Mouse (Mus musculus) embryo, embryonic 11 days (tissue): Measurements from ENCODE around the gene Nudt7.
A peak's percentile ranks its signal among the peaks of the same experiment; 100 is the strongest.

Source experiments
- DNase-seq: peaks from one replicate; pipeline ENCODE4 v3.0.0-alpha.2; 2015

Nudt7 gene

DNA sequence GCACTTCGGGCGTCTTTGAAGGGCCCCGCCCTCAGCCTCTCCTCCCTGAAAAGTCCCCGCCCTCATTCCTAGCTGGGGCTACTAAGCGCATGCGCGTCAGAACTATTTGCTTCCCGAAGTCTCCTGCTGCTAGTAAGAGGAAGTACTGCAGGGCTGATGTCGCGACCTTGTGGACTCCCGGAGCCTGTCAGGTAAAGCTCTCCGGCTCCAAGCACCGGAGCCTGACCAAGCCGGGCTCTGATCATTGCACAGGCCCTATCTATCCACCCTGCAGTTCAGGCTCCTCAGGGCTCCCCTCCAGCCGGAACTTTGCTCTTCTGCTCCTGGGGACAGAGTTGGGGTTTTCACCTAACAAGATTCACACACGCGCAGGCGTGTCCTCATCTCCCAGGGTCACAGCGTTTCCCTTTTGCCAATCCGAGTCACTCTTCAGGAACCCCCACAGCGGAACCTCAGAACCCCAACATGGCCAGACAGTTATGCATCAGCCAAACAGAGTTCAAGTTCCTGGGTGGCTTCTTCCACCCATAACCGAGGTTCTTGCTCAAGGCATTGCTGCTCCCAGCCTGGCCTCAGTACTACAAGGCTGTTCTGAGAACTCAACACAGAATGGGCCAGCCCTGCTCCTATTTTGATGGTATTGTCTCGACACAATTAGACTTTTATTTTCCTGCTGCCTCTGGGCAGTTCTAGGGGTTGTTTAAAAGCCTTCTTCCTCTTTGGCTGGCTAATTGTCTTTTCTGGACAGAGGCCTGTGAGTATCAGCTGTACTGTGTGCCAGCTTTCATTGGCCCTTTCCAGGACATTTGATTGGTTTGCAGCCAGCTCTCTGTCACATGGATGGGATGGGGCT, at the start of gene Nudt7:
Gene Nudt7 (plus strand): TSS at position 48 of the 853 bp plus-strand sequence.
- peak; percentile 96 for DNase-seq

DNA sequence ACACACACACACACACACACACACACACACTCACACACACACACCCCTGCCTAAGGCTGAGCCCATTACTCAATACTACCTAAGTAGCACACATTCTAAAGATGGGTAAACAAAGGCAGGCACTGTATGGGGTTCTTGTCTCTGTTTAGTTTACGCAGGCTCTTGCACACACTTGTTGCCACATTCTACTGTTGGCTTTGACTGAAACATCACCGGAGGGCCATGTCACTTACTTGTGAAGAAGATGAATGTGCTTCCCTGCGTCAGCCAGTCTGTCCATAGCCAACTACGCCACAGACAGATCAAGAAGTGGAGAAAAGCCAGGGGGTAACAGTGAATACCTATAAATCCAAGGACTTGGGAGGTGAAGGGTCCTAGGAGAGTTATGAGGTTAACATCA, 45.4 kb upstream of the Nudt7 start:
- DNase-seq: no peak

- DNase-seq: no peak
These were observed 42.6 kb upstream of the Nudt7 start for GRCm38 (mm10) chr8:114090736-114091135.

DNA sequence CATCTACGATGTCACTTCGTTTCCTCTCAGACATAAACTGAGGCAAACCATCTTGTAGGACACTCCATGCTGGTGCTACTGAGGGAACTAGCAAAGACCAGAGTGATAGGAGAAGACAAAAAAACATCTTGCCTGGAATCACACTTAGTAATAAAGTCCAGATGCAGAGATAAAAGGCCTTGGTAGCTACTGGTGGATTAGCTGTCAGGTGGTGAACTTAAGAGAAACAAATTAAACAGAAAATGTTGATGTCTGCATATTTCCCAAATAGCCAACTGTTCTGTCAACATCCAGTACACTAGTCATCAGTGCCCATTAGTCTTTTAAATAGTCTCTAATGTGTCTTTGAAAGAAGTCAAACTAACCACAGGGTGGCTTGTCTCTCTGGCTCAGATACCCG, 40.0 kb upstream of the Nudt7 start:
- DNase-seq: no peak

DNA sequence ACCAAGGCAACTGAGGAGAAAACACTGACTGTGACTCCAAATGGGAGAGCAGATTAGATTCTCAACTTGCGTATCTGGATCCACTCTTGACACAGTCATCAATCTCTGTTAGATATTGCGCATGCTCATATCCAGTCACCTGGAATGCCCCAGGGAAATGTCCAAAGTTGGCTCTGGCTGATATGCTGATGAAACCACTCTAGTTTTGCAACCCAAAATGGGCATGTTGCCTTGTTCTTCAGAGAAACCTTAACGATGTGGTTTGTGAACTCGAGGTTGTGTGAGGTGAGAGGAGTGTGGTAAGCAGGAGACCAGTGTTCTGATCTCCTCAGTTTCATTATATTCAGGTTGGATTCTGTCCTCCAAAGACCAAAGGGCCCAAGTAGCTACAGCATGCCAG, 38.8 kb upstream of the Nudt7 start:
- no peak for DNase-seq

GRCm38 (mm10) chr8:114100561-114101206, 32.7 kb upstream of the Nudt7 start:
- DNase-seq: peak; percentile 15

GRCm38 (mm10) chr8:114103401-114103800, 30.0 kb upstream of the Nudt7 start:
- DNase-seq: no peak

DNA sequence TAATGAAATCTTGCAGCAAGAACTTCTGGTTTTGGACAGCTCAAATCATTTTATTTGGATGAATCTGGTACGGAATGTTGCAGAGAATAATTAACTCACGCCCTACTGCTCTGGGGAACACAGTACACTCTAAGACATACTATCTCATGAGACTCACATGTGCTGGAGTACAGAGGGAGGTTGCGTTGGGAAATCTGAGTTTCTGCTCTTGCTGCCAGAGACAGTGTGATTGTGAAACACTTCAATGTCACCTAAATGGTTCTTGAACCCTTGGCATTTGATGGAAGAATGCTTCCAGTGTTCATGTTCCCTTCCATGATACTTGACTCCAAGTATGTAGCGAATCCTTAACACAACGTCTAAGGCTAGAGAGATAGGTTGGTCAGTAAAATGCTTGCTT, 27.4 kb upstream of the Nudt7 start:
- no peak for DNase-seq

GRCm38 (mm10) chr8:114109365-114110140, 23.8 kb upstream of the Nudt7 start:
- no peak for DNase-seq

DNA sequence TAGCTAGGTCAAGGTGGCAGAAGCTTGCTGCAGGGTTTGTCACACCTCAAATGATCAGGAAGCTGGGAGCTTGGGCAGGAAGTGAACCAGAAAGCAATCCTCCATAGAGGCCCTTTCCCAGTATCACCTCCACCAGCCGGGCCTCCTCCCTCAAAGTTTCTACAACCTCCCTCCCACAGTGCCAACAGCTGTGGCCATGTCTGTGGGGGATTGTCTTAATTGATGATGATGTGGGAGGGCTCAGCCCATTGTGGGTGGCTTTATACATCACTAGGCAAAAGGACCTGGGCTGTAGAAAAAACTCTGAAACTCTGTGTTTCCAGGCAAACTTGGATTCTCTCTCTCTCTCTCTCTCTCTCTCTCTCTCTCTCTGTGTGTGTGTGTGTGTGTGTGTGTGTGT, 18.3 kb upstream of the Nudt7 start:
- DNase-seq: peak; percentile 11

DNA sequence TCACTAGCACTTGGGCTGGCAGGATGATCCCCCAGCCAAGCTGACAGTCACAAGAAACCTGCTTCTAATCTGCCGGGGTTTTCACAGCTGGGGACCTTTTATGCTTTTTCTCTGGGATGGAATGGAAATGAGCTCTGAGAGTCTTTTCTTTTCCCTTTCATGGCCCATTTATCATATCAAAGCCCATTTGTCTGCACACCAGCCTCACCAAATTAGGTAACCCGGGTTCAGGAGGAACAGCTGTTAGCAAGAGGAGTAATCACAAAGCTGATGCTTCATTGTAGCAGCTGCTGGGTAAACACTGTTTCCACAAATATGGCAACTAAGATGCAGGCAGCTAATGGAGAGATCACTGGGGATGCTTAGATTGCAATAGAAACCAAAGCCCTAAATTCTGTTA, 17.3 kb upstream of the Nudt7 start:
- peak; percentile 66 for DNase-seq

- DNase-seq: no peak
These were observed 15.9 kb upstream of the Nudt7 start for GRCm38 (mm10) chr8:114117439-114117838.

- DNase-seq: no peak
These were observed 11.6 kb upstream of the Nudt7 start for GRCm38 (mm10) chr8:114121781-114122180.

- DNase-seq: no peak
These were observed 9.7 kb upstream of the Nudt7 start for GRCm38 (mm10) chr8:114123611-114124010.

DNA sequence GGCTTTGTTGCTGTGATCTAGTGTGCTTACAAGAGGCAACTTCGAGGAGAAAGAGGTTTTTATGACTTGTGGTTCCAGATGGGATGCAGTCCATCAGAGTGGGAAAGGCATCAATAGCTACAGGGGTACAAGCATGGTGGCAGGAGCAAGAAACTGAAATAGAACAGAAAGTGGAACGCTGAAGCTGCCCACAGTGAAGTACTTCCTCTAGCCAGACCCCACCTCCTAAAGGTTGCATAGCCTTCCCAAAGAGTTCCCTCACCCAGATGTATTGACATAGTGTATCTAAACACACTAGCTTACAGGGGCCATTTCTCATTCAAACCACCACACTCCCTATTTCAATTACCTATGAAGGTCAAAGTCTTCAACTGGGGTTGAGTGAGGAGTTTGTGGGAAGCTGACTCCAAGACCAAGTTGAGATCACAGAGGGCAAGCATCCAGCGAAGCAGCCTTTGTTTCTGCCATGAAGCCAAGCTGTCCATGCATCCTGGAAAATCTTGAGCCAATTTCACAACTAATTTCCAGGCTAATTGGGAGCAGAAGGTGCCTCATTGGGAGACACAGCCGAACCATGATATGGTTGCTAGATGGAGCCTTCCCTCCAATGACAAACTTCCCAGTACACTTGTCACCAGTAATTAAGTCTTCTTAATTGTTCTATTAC, 9.1 kb upstream of the Nudt7 start:
- no peak for DNase-seq

DNA sequence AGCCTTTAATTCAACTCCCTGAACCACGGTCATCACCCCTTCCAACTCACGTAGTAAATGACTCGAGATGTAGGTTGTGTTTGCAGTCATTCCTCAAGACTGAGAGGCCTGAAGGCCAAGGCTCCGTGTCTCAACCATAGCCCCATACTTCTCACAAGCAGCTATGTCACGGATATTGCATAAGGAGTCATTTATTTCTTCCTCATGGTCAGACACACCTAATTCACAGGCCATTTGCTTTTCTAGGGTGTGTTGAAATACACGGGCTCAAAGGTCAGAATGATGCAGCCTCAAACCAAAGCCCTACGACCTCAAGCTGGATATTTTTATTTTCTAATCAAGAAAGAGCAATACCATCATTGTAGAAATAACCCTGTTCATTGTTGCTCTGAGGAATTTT, 2.5 kb upstream of the Nudt7 start:
- DNase-seq: no peak

- no peak for DNase-seq
These were observed 1.9 kb upstream of the Nudt7 start for GRCm38 (mm10) chr8:114131421-114131820.

GRCm38 (mm10) chr8:114133050-114133509, 277 bp upstream of the Nudt7 start:
- DNase-seq: no peak

DNA sequence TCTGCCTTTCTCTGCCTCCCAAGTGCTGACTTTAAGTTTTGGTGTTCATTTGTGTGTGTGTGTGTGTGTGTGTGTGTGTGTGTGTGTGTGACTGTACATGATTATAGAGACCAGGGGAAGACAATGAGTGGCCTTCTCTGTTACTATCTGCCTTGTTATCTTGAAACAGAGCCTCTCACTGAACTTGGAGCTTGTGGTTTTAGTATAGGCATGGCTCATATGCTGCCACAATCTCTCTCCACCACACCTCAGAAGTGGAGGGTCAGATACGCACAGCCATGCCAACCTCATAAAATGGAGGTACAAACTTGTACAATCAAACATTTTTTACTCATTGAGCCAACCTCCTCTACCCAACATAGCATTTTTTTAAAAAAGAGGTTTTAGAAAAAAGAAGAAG, 3.4 kb downstream of the Nudt7 start:
- no peak for DNase-seq

GRCm38 (mm10) chr8:114137181-114137580, 3.8 kb downstream of the Nudt7 start:
- no peak for DNase-seq

DNA sequence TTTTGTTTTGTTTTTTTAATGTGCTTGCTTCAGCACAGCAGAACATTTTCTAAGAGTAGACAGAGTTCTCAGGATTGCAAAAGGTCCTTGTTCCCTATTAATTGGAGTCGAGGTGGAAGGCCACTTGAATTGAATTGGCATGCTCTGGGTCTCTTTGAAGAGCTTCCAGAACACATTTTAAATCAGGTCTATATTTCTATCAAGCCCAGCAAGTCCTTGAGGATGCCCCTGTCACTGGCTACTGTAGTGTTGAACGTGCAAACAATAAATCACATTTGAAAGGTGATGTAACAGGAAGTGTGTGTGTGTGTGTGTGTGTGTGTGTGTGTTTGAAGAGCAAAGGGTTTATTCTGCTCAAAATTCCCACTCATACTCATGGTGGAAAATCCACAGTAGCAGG, 7.1 kb downstream of the Nudt7 start:
- no peak for DNase-seq

DNA sequence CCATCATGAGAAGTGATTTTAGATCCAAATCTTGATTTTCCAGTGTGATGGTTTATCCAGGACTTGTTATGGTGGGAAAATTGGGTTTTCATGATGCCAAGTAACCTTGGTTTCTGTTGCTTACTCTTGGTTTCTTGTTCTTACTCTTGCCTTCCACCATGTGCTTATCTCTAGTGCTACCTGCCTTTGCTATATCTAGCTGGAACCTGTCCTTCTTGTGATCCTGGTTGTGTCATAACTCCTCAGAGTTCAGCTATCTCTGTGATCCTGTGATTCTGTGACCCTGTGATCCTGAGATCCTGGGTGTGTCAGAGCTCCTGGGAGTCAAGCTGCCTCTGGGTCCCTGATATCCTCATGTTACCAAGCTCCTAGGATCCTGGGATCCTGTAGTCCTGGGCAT, 8.8 kb downstream of the Nudt7 start:
- no peak for DNase-seq
